Mouse (Mus musculus) brain, adult 2 months (tissue): ENCODE measurements around the gene Cpvl.

ENCODE experiments used
- DNase-seq: peaks from one replicate; pipeline ENCODE4 v3.0.0; 2011; ENCODE audit warnings: low read depth, low spot score

Cpvl gene

GRCm38 (mm10) chr6:53937143-53938134 lies 41.0 kb downstream of the Cpvl start:
- DNase-seq: no peak

- DNase-seq: no peak
These were observed 46.9 kb downstream of the Cpvl start for GRCm38 (mm10) chr6:53931605-53932004.

GRCm38 (mm10) chr6:53929858-53930257 lies 48.6 kb downstream of the Cpvl start:
- no peak for DNase-seq

- no peak for DNase-seq
These were observed 52.3 kb downstream of the Cpvl start for GRCm38 (mm10) chr6:53926197-53926596.

GRCm38 (mm10) chr6:53925192-53925591 lies 53.3 kb downstream of the Cpvl start:
- DNase-seq: no peak

GRCm38 (mm10) chr6:53920041-53920440 lies 58.4 kb downstream of the Cpvl start:
- DNase-seq: no peak

- DNase-seq: no peak
These were observed 61.4 kb downstream of the Cpvl start for GRCm38 (mm10) chr6:53917026-53917558.

- DNase-seq: no peak
These were observed 63.1 kb downstream of the Cpvl start for GRCm38 (mm10) chr6:53915347-53915746.

GRCm38 (mm10) chr6:53913151-53913550 lies 65.3 kb downstream of the Cpvl start:
- no peak for DNase-seq

GRCm38 (mm10) chr6:53912112-53912782 lies 66.2 kb downstream of the Cpvl start:
- no peak for DNase-seq

GRCm38 (mm10) chr6:53909986-53910385 lies 68.5 kb downstream of the Cpvl start:
- no peak for DNase-seq

GRCm38 (mm10) chr6:53909446-53909845 lies 69.0 kb downstream of the Cpvl start:
- DNase-seq: no peak

GRCm38 (mm10) chr6:53906871-53907270 lies 71.6 kb downstream of the Cpvl start:
- DNase-seq: no peak

- no peak for DNase-seq
These were observed 72.4 kb downstream of the Cpvl start for GRCm38 (mm10) chr6:53906051-53906462.

GRCm38 (mm10) chr6:53905576-53905975 lies 72.9 kb downstream of the Cpvl start:
- DNase-seq: no peak

- DNase-seq: no peak
These were observed 73.6 kb downstream of the Cpvl start for GRCm38 (mm10) chr6:53904703-53905395.

- DNase-seq: no peak
These were observed 74.3 kb downstream of the Cpvl start for GRCm38 (mm10) chr6:53904186-53904585.

GRCm38 (mm10) chr6:53901741-53902140 lies 76.7 kb downstream of the Cpvl start:
- no peak for DNase-seq

- no peak for DNase-seq
These were observed 80.5 kb downstream of the Cpvl start for GRCm38 (mm10) chr6:53897872-53898464.

- peak; percentile 78 for DNase-seq
These were observed 81.3 kb downstream of the Cpvl start for GRCm38 (mm10) chr6:53897126-53897525.

- DNase-seq: no peak
These were observed 84.7 kb downstream of the Cpvl start for GRCm38 (mm10) chr6:53893731-53894130.
